Mouse (Mus musculus): ENCODE data around the gene Rimbp2. TPM values are rescaled to one million over a fixed set of nuclear protein-coding genes. Genes with fewer than 3 reads are reported as not detected.

Rimbp2 gene
- polyA plus RNA-seq, 1 experiment from 2014 or later, result not detected

GRCm38 (mm10) chr5:128813121-128813520 lies 140.2 kb downstream of the Rimbp2 start:
- ATAC-seq (replicated peaks; ENCODE audit: low FRiP score, low read depth), result no peak
- DNase-seq (ENCODE audit: low spot score), result peak; percentile 8
- no peak overlapping the region for H3K4me2 ChIP-seq (ENCODE audit: low read length)

GRCm38 (mm10) chr5:128811431-128811830 lies 141.9 kb downstream of the Rimbp2 start:
- 77% methylated on average over 6 of the region's 6 CpGs for WGBS
- Histone ChIP-seq H3K4me3 (replicated peaks; ENCODE audit: low read depth, low read length) (no peak overlapping the region), H3K9ac (ENCODE audit: low read depth, low read length) (no peak overlapping the region), H3K9me3 (replicated peaks; ENCODE audit: low read length) (no peaks in the 10 kb centered on the region), H3K27ac (no peak overlapping the region), H3K4me1 (replicated peaks; ENCODE audit: insufficient read depth, low read length) (no peaks in the 10 kb centered on the region), H3K4me2 (ENCODE audit: low read length) (no peak overlapping the region), H3K27me3 (ENCODE audit: insufficient read depth, low read length) (no peaks in the 10 kb centered on the region), H3K36me3 (ENCODE audit: insufficient read depth, low read length) (no peaks in the 10 kb centered on the region)
- no peak for ATAC-seq (replicated peaks; ENCODE audit: low FRiP score, low read depth)
- DNase-seq (ENCODE audit: low spot score), result no peak
- TF ChIP-seq CTCF (IDR thresholded peaks at IDR 0.05; ENCODE audit: low read depth), result no peak

More at GRCm38 (mm10) chr5:128813121-128813520, 140.2 kb downstream of the Rimbp2 start:
- TF ChIP-seq CTCF (IDR thresholded peaks at IDR 0.05; ENCODE audit: low read depth), result peak; percentile 49; the same call in 1 of the 2 replicates
- no peak overlapping the region for H3K4me3 ChIP-seq (replicated peaks; ENCODE audit: low read depth, low read length)
- H3K36me3 ChIP-seq (ENCODE audit: insufficient read depth, low read length), result no peaks in the 10 kb centered on the region
- no peaks in the 10 kb centered on the region for H3K9me3 ChIP-seq (replicated peaks; ENCODE audit: low read length)
- no peaks in the 10 kb centered on the region for H3K4me1 ChIP-seq (replicated peaks; ENCODE audit: insufficient read depth, low read length)
- H3K9ac ChIP-seq (ENCODE audit: low read depth, low read length), result no peak overlapping the region
- 23% methylated on average over 11 of the region's 11 CpGs for WGBS
- no peaks in the 10 kb centered on the region for H3K27me3 ChIP-seq (ENCODE audit: insufficient read depth, low read length)
- no peak overlapping the region for H3K27ac ChIP-seq

DNA sequence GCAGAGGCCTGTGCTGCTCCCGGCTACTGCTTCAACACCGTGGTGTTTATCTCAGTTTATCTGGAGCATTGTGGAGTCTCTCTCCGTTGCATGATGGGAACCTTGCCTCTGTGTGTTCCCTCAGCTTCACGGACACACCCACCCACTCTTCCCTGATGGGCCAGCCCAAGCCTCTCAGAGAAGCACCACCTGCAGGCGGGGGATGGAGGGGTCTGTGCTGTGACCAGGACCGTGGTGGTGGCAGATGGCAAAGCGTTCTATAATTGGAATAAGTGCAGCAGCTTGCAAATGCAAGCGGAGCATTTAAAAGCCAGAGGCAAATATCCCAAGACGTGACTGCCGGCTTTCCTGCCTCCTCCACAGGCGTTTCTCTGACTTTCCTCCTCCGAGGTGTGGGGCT lies 143.3 kb downstream of the Rimbp2 start:
- no peak overlapping the region for H3K4me3 ChIP-seq (replicated peaks; ENCODE audit: low read depth, low read length)
- 65% methylated on average over 12 of the region's 12 CpGs for WGBS
- no peaks in the 10 kb centered on the region for H3K36me3 ChIP-seq (ENCODE audit: insufficient read depth, low read length)
- H3K9ac ChIP-seq (ENCODE audit: low read depth, low read length), result no peak overlapping the region
- H3K27ac ChIP-seq, result no peak overlapping the region
- no peak overlapping the region for H3K4me2 ChIP-seq (ENCODE audit: low read length)
- no peak for ATAC-seq (replicated peaks; ENCODE audit: low FRiP score, low read depth)
- H3K4me1 ChIP-seq (replicated peaks; ENCODE audit: insufficient read depth, low read length), result no peaks in the 10 kb centered on the region
- no peak for DNase-seq (ENCODE audit: low spot score)
- H3K9me3 ChIP-seq (replicated peaks; ENCODE audit: low read length), result no peaks in the 10 kb centered on the region
- no peak for TF ChIP-seq CTCF (IDR thresholded peaks at IDR 0.05; ENCODE audit: low read depth)
- no peaks in the 10 kb centered on the region for H3K27me3 ChIP-seq (ENCODE audit: insufficient read depth, low read length)

DNA sequence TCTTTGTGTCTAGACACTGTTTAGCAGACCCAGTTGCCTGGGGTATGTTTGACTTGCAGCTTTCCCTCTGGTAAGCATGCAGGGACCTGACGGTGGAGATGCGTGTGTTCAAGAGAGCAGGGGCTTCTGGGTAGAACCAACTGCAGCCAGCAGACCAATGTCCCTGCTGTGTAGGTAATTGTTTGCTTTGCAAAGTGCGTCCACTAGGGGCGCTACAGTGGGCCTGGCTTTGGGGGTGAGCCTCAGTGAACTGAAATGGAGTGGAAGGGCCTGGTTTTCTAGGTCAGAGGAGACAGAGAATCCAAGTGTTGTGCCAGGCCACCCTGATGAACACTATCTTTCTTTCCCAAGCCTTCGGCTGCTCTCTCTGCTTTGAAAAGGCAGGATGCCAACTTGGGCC lies 143.9 kb downstream of the Rimbp2 start:
- Histone ChIP-seq H3K4me2 (ENCODE audit: low read length) (no peak overlapping the region), H3K9me3 (replicated peaks; ENCODE audit: low read length) (no peaks in the 10 kb centered on the region), H3K4me1 (replicated peaks; ENCODE audit: insufficient read depth, low read length) (no peaks in the 10 kb centered on the region), H3K27ac (no peak overlapping the region), H3K27me3 (ENCODE audit: insufficient read depth, low read length) (no peaks in the 10 kb centered on the region), H3K9ac (ENCODE audit: low read depth, low read length) (no peak overlapping the region), H3K4me3 (replicated peaks; ENCODE audit: low read depth, low read length) (no peak overlapping the region), H3K36me3 (ENCODE audit: insufficient read depth, low read length) (no peaks in the 10 kb centered on the region)
- ATAC-seq (replicated peaks; ENCODE audit: low FRiP score, low read depth) (no peak), DNase-seq (ENCODE audit: low spot score) (peak; percentile 21)
- TF ChIP-seq CTCF (IDR thresholded peaks at IDR 0.05; ENCODE audit: low read depth), result peak; percentile 63
- 54% methylated on average over 5 of the region's 5 CpGs for WGBS

DNA sequence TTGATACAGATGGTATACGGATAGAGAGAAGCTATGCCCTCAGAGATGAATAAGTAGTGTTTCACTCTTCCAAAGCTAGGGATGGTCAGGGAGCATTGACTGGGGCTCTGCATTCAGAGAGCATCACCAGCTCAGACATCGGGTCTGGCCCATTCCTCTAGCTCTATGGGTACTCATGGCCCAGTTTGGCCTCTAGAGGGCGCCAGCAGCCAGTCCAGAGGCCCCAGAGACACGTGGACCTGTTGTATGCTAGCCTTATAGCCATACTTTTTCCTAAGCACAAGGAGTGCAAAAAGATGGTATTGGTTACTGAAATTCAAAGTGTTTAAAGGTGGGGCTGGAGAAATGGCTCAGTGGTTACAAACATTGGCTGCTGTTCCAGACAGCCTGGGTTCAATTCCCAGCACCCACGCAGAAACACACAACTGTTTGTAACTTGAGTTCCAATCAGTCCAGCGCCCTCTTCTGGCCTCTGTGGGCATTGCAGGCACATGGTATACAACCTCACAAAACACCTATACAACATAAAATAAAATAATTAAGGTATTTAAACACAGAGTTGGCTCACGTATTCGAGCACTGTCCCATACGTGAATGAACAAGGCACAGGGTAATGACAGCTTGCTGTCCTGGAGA lies 144.6 kb downstream of the Rimbp2 start:
- H3K9me3 ChIP-seq (replicated peaks; ENCODE audit: low read length), result no peaks in the 10 kb centered on the region
- ATAC-seq (replicated peaks; ENCODE audit: low FRiP score, low read depth), result no peak
- 61% methylated on average over 9 of the region's 9 CpGs for WGBS
- peak; percentile 64 for TF ChIP-seq CTCF (IDR thresholded peaks at IDR 0.05; ENCODE audit: low read depth)
- no peaks in the 10 kb centered on the region for H3K27me3 ChIP-seq (ENCODE audit: insufficient read depth, low read length)
- no peaks in the 10 kb centered on the region for H3K4me1 ChIP-seq (replicated peaks; ENCODE audit: insufficient read depth, low read length)
- H3K27ac ChIP-seq, result no peak overlapping the region
- no peaks in the 10 kb centered on the region for H3K36me3 ChIP-seq (ENCODE audit: insufficient read depth, low read length)
- DNase-seq (ENCODE audit: low spot score), result peak; percentile 28
- H3K4me3 ChIP-seq (replicated peaks; ENCODE audit: low read depth, low read length), result no peak overlapping the region
- H3K4me2 ChIP-seq (ENCODE audit: low read length), result no peak overlapping the region
- no peak overlapping the region for H3K9ac ChIP-seq (ENCODE audit: low read depth, low read length)

DNA sequence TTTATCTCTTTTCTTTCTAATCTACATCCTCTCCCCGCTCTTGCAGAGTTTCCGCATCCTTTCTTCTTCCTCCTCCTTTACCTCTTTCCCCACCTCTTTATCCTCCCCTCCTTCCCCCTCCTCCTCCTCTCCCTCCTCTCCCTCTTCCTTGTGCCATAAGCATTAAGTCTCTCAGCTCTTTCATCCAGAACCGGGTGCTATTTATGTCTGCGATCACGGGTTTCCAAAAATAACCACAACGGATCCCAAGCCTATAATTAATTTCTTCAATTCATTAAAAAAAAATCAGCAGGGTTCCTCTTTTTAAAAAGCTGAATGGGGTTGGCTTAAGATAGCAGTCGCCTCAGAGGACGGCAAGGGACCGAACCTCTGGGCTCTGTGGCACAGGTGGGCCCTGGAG lies 145.9 kb downstream of the Rimbp2 start:
- WGBS, result 78% methylated on average over 9 of the region's 9 CpGs
- TF ChIP-seq CTCF (IDR thresholded peaks at IDR 0.05; ENCODE audit: low read depth), result no peak
- no peaks in the 10 kb centered on the region for H3K4me1 ChIP-seq (replicated peaks; ENCODE audit: insufficient read depth, low read length)
- H3K4me2 ChIP-seq (ENCODE audit: low read length), result no peak overlapping the region
- H3K27ac ChIP-seq, result no peak overlapping the region
- H3K27me3 ChIP-seq (ENCODE audit: insufficient read depth, low read length), result no peaks in the 10 kb centered on the region
- ATAC-seq (replicated peaks; ENCODE audit: low FRiP score, low read depth) (no peak), DNase-seq (ENCODE audit: low spot score) (no peak)
- H3K36me3 ChIP-seq (ENCODE audit: insufficient read depth, low read length), result no peaks in the 10 kb centered on the region
- no peak overlapping the region for H3K9ac ChIP-seq (ENCODE audit: low read depth, low read length)
- H3K9me3 ChIP-seq (replicated peaks; ENCODE audit: low read length), result no peaks in the 10 kb centered on the region
- no peak overlapping the region for H3K4me3 ChIP-seq (replicated peaks; ENCODE audit: low read depth, low read length)

Data from kidney, postnatal 0 days (tissue).